9 mouse cellular contexts compared by ENCODE assay signal in genomic region chr10:74922763-74923162, GRCm38 (mm10). TPM values are rescaled to one million over a fixed set of nuclear protein-coding genes. Genes with fewer than 3 reads are reported as not detected.
DNase-seq lines count a peak whose midpoint lies in the region; ATAC-seq and TF ChIP-seq lines count a peak whose summit lies in the region.
"Had no signal": no experiment of that assay in that cellular context is flagged by ENCODE, and none has a peak within 500 bp of the region (broad histone marks: within the 10 kb centered on the region; RNA-seq: fewer than 3 reads in every experiment).

No protein-coding gene starts in this region.

- no peaks in the 10 kb centered on the region; the same call in 1 of the 2 replicates for H3K27me3 ChIP-seq in midbrain, postnatal 0 days (ENCODE audit: insufficient read depth, low read length)
- H3K27me3 ChIP-seq: liver, embryonic 15.5 days had no signal

- no peaks in the 10 kb centered on the region for H3K9me3 ChIP-seq in midbrain, postnatal 0 days (ENCODE audit: low read length)
- H3K9me3 ChIP-seq: liver, embryonic 15.5 days had no signal

- H3K4me3 ChIP-seq in midbrain, postnatal 0 days (ENCODE audit: low read depth, low read length): no peak overlapping the region
- H3K4me3 ChIP-seq: liver, embryonic 15.5 days had no signal

- ATAC-seq in midbrain, postnatal 0 days (ENCODE audit: low FRiP score): peak; percentile 47
- no peak for ATAC-seq in monocyte, adult 5-6 weeks (replicated peaks; ENCODE audit: insufficient number of reproducible peaks, low FRiP score, low TSS enrichment, poor library complexity, severe bottlenecking)

- peak; percentile 87 for TF ChIP-seq CTCF in midbrain, postnatal 0 days (IDR thresholded peaks at IDR 0.05)

- no peaks in the 10 kb centered on the region for H3K4me1 ChIP-seq in midbrain, postnatal 0 days (ENCODE audit: insufficient read depth, low read length)
- H3K4me1 ChIP-seq: liver, embryonic 15.5 days had no signal

- no peak overlapping the region for H3K27ac ChIP-seq in midbrain, postnatal 0 days (ENCODE audit: low read depth, low read length)
- H3K27ac ChIP-seq: liver, embryonic 15.5 days had no signal

- H3K9ac ChIP-seq in midbrain, postnatal 0 days (replicated peaks; ENCODE audit: low read length, poor library complexity, severe bottlenecking): no peak overlapping the region
- H3K9ac ChIP-seq: liver, embryonic 15.5 days had no signal

- H3K36me3 ChIP-seq in midbrain, postnatal 0 days (ENCODE audit: insufficient read depth, low read length): no peaks in the 10 kb centered on the region
- H3K36me3 ChIP-seq: liver, embryonic 15.5 days had no signal

- H3K4me2 ChIP-seq in midbrain, postnatal 0 days (ENCODE audit: low read depth, low read length, poor library complexity, severe bottlenecking): no peak overlapping the region
- H3K4me2 ChIP-seq: liver, embryonic 15.5 days had no signal

- WGBS in midbrain, postnatal 0 days: 45% methylated on average over 6 of the region's 6 CpGs

- peak; percentile 75 for DNase-seq in right cerebral cortex, adult 18-20 months
- DNase-seq in right cerebral cortex, postnatal 4 days: no peak
- peak; percentile 95 for DNase-seq in brain, adult 2 months (ENCODE audit: low read depth, low spot score)
- DNase-seq in frontal cortex, adult 2 months (ENCODE audit: extremely low spot score in 1 of 2, low spot score in 1 of 2): peak; percentile 60 to 76
- DNase-seq in layer of hippocampus, adult 9-10 months (ENCODE audit: low spot score): peak; percentile 48
- DNase-seq in midbrain, postnatal 0 days (ENCODE audit: low spot score): peak; percentile 86
- no peak for DNase-seq in spleen, postnatal 10 days (ENCODE audit: low spot score in 2 of 2)

RNA-seq across cellular contexts. Expression of gene Gnaz, which starts 44.2 kb away (rescaled TPM):
- polyA plus RNA-seq in frontal cortex, adult 2 months (2012; rRNA removed): 76.3 and 76.4 TPM in 2 replicates
- 217 and 219 TPM in 2 replicates for total RNA-seq in midbrain, postnatal 0 days (2014; rRNA removed)
- polyA plus RNA-seq in midbrain, postnatal 0 days (2015; fragmentation: Nextera tagmentation; extraction: Ambion mirVana): 132 and 133 TPM in 2 replicates
- total RNA-seq in monocyte, adult 5-6 weeks (2017): 0.19 to 4.5 TPM in 2 of 3 replicates, not detected in the other

Comparison
In these comparisons a context has a peak if more than half of its experiments do, and no peak if none do; other contexts are left out.
1. DNase-seq: peak in right cerebral cortex, adult 18-20 months (single experiment), brain, adult 2 months (single experiment), frontal cortex, adult 2 months (2 of 2), layer of hippocampus, adult 9-10 months (single experiment) and midbrain, postnatal 0 days (single experiment); none in right cerebral cortex, postnatal 4 days (single experiment) and spleen, postnatal 10 days (0 of 2).
2. RNA of gene Gnaz, which starts 44.2 kb away (total RNA-seq): 217 to 219 TPM in midbrain, postnatal 0 days; 0.19 to 4.5 TPM in monocyte, adult 5-6 weeks; every median in the first group is over 10 times any median in the second.